Mouse (Mus musculus) CD4-positive helper T cell, adult 2 months (primary cell): ENCODE data around the gene Pgrmc2.

ENCODE experiments used
- DNase-seq: peaks from one replicate; pipeline ENCODE4 v3.0.0-alpha.2; 2012; ENCODE audit warnings: low read depth, missing footprints, low spot score

Pgrmc2 gene

GRCm38 (mm10) chr3:41082885-41083789, at the start of gene Pgrmc2:
Gene Pgrmc2, minus strand, starts transcription at chr3:41083046.
- DNase-seq = peak; percentile 100

GRCm38 (mm10) chr3:41124000-41124294, 41.1 kb upstream of the Pgrmc2 start:
- DNase-seq = no peak

GRCm38 (mm10) chr3:41123190-41123999, 40.5 kb upstream of the Pgrmc2 start:
- DNase-seq = no peak

- DNase-seq = no peak
These were observed 35.3 kb upstream of the Pgrmc2 start for GRCm38 (mm10) chr3:41118173-41118572.

- no peak for DNase-seq
These were observed 34.6 kb upstream of the Pgrmc2 start for GRCm38 (mm10) chr3:41117447-41117846.

- DNase-seq = no peak
These were observed 30.3 kb upstream of the Pgrmc2 start for GRCm38 (mm10) chr3:41113186-41113585.

- peak; percentile 4 for DNase-seq
These were observed 25.5 kb upstream of the Pgrmc2 start for GRCm38 (mm10) chr3:41108306-41108785.

- peak; percentile 51 for DNase-seq
These were observed 24.9 kb upstream of the Pgrmc2 start for GRCm38 (mm10) chr3:41107600-41108305.

GRCm38 (mm10) chr3:41101905-41102304, 19.1 kb upstream of the Pgrmc2 start:
- DNase-seq = no peak

GRCm38 (mm10) chr3:41100157-41100556, 17.3 kb upstream of the Pgrmc2 start:
- no peak for DNase-seq

GRCm38 (mm10) chr3:41099672-41100071, 16.8 kb upstream of the Pgrmc2 start:
- no peak for DNase-seq

GRCm38 (mm10) chr3:41093210-41093609, 10.4 kb upstream of the Pgrmc2 start:
- no peak for DNase-seq

GRCm38 (mm10) chr3:41092311-41092710, 9.5 kb upstream of the Pgrmc2 start:
- no peak for DNase-seq

GRCm38 (mm10) chr3:41090839-41091238, 8.0 kb upstream of the Pgrmc2 start:
- no peak for DNase-seq

- no peak for DNase-seq
These were observed 4.2 kb upstream of the Pgrmc2 start for GRCm38 (mm10) chr3:41087071-41087470.

- no peak for DNase-seq
These were observed 1.6 kb upstream of the Pgrmc2 start for GRCm38 (mm10) chr3:41084421-41084820.

GRCm38 (mm10) chr3:41083790-41084112, 905 bp upstream of the Pgrmc2 start:
- no peak for DNase-seq

- no peak for DNase-seq
These were observed 344 bp downstream of the Pgrmc2 start for GRCm38 (mm10) chr3:41082520-41082884.

- peak; percentile 43 for DNase-seq
These were observed 1.2 kb downstream of the Pgrmc2 start for GRCm38 (mm10) chr3:41081474-41082301.

GRCm38 (mm10) chr3:41080724-41081123, 2.1 kb downstream of the Pgrmc2 start:
- DNase-seq = peak; percentile 32

- DNase-seq = no peak
These were observed 4.2 kb downstream of the Pgrmc2 start for GRCm38 (mm10) chr3:41078673-41079072.
